Mouse (Mus musculus): ENCODE data around the gene Fam189a1.

The Fam189a1 gene

DNA sequence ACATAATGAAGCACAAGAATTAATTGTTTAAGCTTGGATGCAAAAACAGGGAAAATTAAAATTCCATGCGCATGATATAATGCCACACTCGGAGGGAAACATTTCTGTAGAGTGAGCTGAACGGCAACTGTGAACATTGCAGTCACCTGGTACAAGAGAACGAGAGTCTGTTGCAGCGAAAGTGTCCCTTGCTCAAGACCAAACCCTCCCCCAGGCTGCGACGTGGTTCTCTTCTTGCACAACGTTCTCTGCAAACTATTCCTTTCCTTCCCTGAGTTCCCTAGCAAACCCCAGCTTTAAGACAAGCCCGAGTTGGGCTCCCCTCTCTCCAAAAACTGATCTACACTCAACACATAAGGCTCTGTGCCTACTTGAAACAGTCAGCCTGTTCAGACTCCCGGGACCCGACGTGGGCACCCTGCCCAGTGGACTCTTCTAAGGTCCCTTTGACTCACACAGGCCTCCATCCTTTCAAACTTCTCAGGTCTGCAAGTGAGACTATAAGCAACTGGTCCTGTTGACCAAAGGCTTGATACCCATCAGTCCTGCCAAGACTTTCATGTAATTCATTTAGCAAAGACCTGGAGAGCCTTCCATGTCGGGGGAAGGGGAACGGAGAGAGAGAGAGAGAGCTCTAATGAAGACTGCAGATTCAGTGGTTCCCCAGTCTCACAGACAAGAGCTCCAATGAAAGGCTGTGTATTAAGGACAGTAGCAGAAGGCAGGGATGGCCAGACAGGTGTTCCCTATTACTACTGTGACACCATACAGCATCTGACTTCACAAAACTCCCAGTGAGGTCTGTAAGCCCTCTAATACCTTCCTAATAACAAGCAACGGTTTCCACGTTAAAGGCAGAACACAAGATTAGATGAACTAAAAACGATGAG, 51.9 kb downstream of the Fam189a1 start:
- DNase-seq (ENCODE audit: low read depth) = no peak

DNA sequence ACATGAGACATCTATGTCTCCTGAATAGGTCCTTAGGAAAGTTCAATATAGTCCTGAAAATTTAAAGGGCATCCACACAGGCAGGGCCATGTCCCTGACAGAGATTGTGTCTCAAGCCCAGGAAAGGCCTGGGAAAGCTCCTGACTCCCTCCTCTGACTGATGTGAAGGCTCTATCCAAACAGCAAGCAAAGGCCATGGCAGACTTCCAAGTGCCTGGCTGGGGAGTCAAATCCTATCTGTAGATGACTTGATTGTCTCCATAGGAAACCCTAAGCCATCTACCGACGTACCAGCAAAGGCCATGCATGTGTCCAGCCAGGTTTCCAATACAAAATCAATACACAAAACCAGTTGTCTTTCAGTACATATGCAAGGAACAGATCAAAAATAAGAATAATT, 54.7 kb downstream of the Fam189a1 start:
- no peak for DNase-seq (ENCODE audit: low read depth)

- no peak for DNase-seq (ENCODE audit: low read depth)
These were observed 58.7 kb downstream of the Fam189a1 start for GRCm38 (mm10) chr7:65097708-65098107.

DNA sequence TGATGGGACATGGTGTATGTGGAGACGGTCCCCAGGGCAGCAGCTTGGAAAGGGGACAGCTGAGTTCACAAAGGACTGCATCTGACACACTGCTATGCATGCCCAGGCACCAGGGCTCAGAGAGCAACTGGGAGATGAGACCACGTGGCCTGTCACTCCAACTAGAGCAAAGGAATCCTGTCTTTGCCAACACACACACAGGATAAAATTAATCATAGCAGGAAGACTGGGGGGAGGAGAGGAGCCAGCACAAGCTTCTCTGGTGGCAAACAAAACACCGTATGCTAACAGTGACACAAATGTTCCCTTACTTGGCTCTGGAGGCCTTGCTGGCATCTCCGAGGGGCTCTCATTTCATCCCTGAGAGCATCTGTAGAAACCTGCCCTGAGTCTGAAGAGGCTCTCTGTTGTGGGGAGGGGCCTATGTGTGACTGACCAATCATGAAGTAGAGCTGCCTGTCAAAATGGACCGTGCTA, 60.7 kb downstream of the Fam189a1 start:
- DNase-seq (ENCODE audit: low read depth) = no peak

GRCm38 (mm10) chr7:65093314-65093713, 63.1 kb downstream of the Fam189a1 start:
- no peak for DNase-seq (ENCODE audit: low read depth)

DNA sequence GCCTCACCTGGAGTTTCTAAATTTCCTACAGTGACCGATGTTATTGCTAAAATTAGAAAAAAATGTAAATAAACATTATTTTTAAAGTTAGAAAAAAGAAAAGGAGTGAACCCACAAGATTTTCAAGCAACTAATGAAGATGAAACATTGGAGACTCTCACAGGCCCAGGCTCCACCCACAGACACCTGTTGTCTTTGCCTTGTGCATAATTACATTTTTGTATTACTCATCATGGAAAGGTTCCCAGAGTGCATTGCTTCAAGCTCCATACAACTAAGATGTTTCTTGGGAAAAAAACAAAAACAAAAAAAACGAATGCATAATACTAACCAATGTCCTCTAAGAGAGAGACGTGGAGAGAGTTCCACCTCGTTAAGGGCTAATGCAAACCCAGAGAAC, 64.9 kb downstream of the Fam189a1 start:
- DNase-seq (ENCODE audit: low read depth) = no peak

DNA sequence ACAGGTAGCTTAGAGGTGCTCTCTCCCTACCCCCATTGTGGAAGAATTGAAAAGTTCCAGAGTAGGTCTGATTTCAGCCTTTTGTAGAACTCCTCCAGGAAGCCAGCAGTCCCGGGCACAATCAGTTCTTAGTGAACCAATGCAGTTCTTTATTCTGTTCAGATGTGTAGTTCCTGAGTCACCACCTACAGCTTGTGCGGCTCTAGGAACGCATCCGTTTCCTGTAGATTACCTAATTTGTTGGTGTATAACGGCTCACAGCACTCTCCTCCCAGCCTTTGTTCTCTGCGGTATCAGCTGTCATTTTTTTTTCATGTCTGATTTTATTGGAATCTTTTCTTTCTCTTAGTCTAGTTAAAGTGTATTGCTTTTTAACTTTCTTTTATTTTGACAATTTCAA, 70.4 kb downstream of the Fam189a1 start:
- DNase-seq (ENCODE audit: low read depth) = no peak

- no peak for DNase-seq (ENCODE audit: low read depth)
These were observed 73.6 kb downstream of the Fam189a1 start for GRCm38 (mm10) chr7:65082778-65083091.

DNA sequence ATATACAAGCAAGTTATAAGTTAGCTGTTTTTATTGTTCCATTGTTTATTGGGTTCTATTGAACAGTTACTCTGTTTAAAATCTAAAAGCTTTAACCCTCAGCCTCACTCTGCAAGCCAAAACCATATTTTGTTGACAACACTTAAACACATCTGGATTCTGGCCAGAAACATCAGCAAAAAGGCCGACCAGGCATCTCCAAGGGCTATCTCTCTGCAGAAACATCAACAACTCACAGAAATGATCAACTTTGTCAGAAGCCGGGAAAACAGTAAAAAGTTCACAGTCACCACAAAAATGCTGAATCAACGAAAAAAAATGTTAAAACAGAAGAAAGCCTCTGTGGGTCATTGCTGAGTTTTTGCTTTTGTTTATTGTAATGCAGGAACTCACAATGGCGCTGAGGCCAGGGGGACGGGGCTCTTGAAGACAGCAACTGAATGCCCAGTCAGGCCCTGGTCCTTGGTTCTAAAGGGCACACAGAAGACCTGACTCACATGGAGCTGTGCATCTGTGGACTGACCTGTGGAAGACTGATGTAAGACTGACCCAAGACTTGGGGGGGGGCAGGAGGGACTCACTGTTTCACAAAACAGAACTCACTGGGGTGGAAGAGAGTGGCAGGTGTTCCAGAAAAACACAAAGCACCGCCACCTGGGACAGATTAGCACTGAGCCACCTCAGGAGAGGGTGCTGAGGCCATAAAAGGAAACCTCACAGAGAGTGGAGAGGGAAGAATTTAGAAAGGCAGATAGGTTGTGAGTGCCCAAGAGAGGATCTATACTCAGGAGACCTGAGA, 74.2 kb downstream of the Fam189a1 start:
- DNase-seq (ENCODE audit: low read depth) = no peak

DNA sequence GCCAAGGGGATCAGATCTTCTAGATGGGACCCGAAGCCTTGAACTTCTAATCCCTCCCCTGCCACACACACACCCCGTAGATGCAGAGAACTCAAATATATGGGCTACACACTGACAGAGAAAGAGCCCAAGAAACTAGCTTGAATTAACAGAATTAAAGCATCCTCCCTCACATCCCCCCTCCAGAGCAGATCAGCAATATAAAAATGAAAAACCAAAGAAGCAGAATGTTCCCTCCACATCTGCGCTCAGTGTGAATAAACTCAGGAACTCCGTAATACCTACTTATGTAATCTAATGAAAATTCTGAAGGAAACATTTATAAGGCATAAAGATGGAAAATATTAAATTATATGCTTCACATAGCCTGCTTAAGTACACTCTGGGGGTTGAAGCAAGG, 80.2 kb downstream of the Fam189a1 start:
- no peak for DNase-seq (ENCODE audit: low read depth)

DNA sequence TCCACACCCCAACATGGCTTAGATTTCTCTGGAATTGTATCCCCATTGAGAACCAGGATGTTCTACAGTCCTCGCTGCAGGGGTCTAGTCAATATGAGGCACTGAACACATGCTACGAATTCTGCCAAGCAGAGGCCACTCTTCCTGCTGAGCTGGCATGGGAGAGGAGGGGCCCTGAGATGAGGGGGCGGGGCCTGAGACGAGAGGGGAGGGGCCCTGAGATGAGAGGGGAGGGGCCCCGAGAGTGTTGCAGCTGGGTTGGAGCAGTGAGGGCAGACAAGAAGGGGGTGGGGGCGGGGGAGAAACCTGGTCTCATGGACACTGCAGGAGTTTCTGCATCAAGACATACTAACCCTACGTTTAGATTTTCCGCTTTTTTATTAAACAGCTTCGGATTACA, 82.2 kb downstream of the Fam189a1 start:
- DNase-seq (ENCODE audit: low read depth) = no peak

- peak; percentile 35 for DNase-seq (ENCODE audit: low read depth)
These were observed 82.8 kb downstream of the Fam189a1 start for GRCm38 (mm10) chr7:65073555-65073954.

DNA sequence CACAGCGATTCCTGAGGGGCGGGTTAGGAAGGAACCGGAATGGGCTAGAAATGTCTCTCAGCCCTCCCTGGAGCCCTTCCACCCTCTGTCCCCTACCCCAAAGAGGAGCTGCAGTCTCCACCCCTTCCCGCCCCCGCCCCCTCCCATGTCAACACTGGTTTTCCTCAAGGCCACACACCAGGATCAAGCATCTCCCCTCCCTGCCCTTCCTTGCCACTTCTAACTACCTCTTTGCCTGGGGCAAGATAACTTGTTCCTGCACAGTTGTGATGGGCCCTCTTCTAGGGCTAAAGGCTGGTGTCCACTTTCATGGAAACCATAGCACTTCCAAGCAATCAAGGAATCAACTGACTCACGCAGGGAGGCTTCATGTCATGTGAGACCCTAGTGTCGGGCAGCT, 90.2 kb downstream of the Fam189a1 start:
- DNase-seq (ENCODE audit: low read depth) = no peak

GRCm38 (mm10) chr7:65065457-65065856, 90.9 kb downstream of the Fam189a1 start:
- no peak for DNase-seq (ENCODE audit: low read depth)

DNA sequence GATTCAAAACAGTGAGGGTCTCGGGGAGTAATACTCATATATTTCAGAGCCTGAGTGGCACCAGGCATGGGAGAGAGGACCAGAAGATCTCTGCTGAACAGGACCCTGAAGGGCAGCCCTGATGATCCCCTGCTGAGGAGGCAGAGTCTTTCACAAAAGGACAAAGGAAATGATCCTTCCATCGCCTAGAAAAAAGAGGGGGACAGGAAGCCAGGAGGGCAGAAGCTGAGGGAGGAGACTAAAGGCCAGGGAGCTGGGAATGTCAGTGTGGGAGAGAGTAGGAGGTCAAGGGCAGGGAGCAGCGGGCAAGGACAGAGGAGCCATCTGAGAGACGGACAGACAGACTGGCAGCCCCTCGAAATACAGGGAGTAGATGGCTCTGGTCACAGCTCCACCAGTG, 91.7 kb downstream of the Fam189a1 start:
- no peak for DNase-seq (ENCODE audit: low read depth)

GRCm38 (mm10) chr7:65064096-65064495, 92.3 kb downstream of the Fam189a1 start:
- no peak for DNase-seq (ENCODE audit: low read depth)

GRCm38 (mm10) chr7:65060163-65060799, 96.1 kb downstream of the Fam189a1 start:
- DNase-seq (ENCODE audit: low read depth) = no peak

- DNase-seq (ENCODE audit: low read depth) = no peak
These were observed 99.5 kb downstream of the Fam189a1 start for GRCm38 (mm10) chr7:65056864-65057263.

DNA sequence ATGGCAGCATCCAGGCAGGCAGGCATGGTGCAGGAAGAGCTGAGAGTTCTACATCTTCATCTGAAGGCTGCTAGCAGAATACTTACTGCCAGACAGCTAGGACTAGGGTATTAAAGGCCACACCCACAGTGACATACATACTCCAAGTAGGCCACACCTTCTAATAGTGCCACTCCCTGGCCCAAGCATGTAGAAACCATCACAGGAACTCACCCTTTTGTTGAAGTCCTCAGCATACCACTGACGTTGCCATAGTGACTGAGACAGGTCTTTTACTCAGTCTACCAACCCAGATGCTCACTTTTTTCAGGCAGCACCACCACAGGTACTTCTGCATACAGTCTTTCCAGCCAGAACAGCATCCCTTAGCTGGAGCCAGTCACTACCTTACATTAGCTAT, 104.4 kb downstream of the Fam189a1 start:
- no peak for DNase-seq (ENCODE audit: low read depth)

- DNase-seq (ENCODE audit: low read depth) = no peak
These were observed 107.0 kb downstream of the Fam189a1 start for GRCm38 (mm10) chr7:65049236-65049954.

- no peak for DNase-seq (ENCODE audit: low read depth)
These were observed 108.7 kb downstream of the Fam189a1 start for GRCm38 (mm10) chr7:65047700-65048099.

DNA sequence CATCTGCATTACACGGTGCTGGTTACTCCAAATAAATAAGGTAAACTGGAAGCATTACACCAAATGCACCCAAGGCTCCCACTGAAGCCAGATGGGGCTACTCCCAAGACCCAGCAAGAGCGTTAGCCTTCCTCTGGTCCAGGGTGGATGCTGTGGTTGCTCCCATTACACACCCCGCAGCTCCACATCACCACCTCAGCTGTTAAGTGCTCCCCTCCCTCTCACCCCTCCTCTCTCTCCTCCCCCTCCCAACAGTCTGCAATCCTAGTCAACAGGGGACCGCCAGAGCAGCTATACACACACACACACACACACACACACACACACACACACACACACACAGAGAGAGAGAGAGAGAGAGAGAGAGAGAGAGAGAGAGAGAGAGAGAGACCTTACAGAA, 109.7 kb downstream of the Fam189a1 start:
- no peak for DNase-seq (ENCODE audit: low read depth)

Data from c-Kit-positive CD71-negative TER-119-negative erythroid progenitor cells, embryonic 14.5 days (primary cell).